Mouse (Mus musculus): ENCODE results near the gene Cbarp. TPM values are rescaled to one million over a fixed set of nuclear protein-coding genes. Genes with fewer than 3 reads are reported as not detected.

Gene Cbarp
- polyA plus RNA-seq, 1 experiment from 2014 or later: 45.3 TPM

GRCm38 (mm10) chr10:80147146-80147718, 6.6 kb upstream of the Cbarp start:
- peak overlapping the region; percentile 98; the same call in 1 of the 2 replicates for H3K9ac ChIP-seq (replicated peaks)
- ATAC-seq: no peak
- H3K27me3 ChIP-seq: no peaks in the 10 kb centered on the region
- H3K9me3 ChIP-seq: no peaks in the 10 kb centered on the region
- H3K4me2 ChIP-seq (replicated peaks): peak overlapping the region; percentile 79
- peaks cover 57% of the 10 kb centered on the region for H3K4me1 ChIP-seq (replicated peaks)
- H3K27ac ChIP-seq: peak overlapping the region; percentile 100
- whole genome bisulfite sequencing: 72% methylated on average over 5 of the region's 5 CpGs
- peaks cover 44% of the 10 kb centered on the region for H3K36me3 ChIP-seq
- H3K4me3 ChIP-seq (replicated peaks): peak overlapping the region; percentile 98

GRCm38 (mm10) chr10:80146568-80147011, 6.0 kb upstream of the Cbarp start:
- Histone ChIP-seq H3K4me2 (replicated peaks) (peak overlapping the region; percentile 7; the same call in 1 of the 2 replicates), H3K4me3 (replicated peaks) (no peak overlapping the region), H3K9me3 (no peaks in the 10 kb centered on the region), H3K36me3 (peaks cover 37% of the 10 kb centered on the region), H3K27me3 (no peaks in the 10 kb centered on the region), H3K9ac (replicated peaks) (peak overlapping the region; percentile 24; the same call in 1 of the 2 replicates), H3K4me1 (replicated peaks) (peaks cover 55% of the 10 kb centered on the region), H3K27ac (peak overlapping the region; percentile 100; the same call in 1 of the 2 replicates)
- no peak for ATAC-seq
- WGBS: 74% methylated on average over 4 of the region's 4 CpGs

DNA sequence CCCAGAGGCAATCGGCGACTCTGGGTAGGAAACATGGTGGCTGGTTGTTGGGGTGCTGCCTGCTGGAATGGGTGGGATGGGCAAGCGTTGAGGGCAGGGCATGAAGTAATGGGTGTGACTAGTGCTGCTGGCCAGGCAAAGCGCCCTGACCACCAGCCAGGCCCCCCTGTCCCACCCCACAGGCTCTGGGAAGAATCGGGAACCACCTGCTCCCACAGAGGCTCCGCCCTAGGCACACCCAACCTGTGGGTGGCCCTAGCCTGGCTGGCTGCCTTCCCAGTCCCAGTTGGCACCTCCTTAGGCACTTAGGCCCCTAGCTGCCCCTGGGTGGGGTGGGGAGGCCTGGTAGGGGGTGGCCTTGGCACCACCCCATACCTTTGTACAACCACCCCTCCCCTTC, 5.3 kb upstream of the Cbarp start:
- 94% methylated on average over 6 of the region's 6 CpGs for WGBS
- Histone ChIP-seq H3K4me2 (replicated peaks) (0 out of 2 replicates have a peak overlapping the region, but pooled peaks have one; percentile 7), H3K27ac (peak overlapping the region; percentile 4; the same call in 1 of the 2 replicates), H3K4me1 (replicated peaks) (peaks cover 60% of the 10 kb centered on the region), H3K4me3 (replicated peaks) (no peak overlapping the region), H3K36me3 (peaks cover 31% of the 10 kb centered on the region), H3K9me3 (no peaks in the 10 kb centered on the region), H3K27me3 (no peaks in the 10 kb centered on the region), H3K9ac (replicated peaks) (peak overlapping the region; percentile 24; the same call in 1 of the 2 replicates)
- ATAC-seq: no peak

- peaks cover 65% of the 10 kb centered on the region for H3K4me1 ChIP-seq (replicated peaks)
- H3K27me3 ChIP-seq: no peaks in the 10 kb centered on the region
- 72% methylated on average over 20 of the region's 20 CpGs for WGBS
- H3K4me3 ChIP-seq (replicated peaks): no peak overlapping the region
- peak overlapping the region; percentile 24; the same call in 1 of the 2 replicates for H3K9ac ChIP-seq (replicated peaks)
- peaks cover 31% of the 10 kb centered on the region for H3K36me3 ChIP-seq
- ATAC-seq: no peak
- no peaks in the 10 kb centered on the region for H3K9me3 ChIP-seq
- no peak overlapping the region for H3K4me2 ChIP-seq (replicated peaks)
- H3K27ac ChIP-seq: 0 out of 2 replicates have a peak overlapping the region, but pooled peaks have one; percentile 4
These were observed 4.5 kb upstream of the Cbarp start for GRCm38 (mm10) chr10:80144864-80145838.

DNA sequence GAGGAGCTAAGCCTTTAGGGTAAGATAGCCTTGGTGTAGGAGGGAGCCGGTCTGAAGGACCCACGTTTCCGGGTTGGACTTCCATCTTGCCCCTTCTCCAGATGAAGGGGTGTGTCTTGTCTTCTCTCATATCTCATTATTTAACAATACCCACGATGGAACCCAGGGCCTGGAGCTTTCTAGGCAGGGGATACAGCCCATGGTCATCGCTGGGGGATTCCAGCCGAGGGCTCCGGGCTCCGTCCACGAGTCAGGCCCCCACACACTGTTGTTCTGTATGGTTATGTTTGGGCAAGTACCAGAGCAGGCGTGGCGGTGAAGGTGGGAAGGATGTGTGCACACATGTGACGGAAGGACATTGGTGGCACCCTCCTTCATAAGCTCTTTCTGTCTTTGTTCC, 3.5 kb upstream of the Cbarp start:
- H3K9ac ChIP-seq (replicated peaks): peak overlapping the region; percentile 1; the same call in 1 of the 2 replicates
- H3K27me3 ChIP-seq: no peaks in the 10 kb centered on the region
- H3K9me3 ChIP-seq: no peaks in the 10 kb centered on the region
- peaks cover 31% of the 10 kb centered on the region for H3K36me3 ChIP-seq
- H3K4me2 ChIP-seq (replicated peaks): no peak overlapping the region; the same call in 1 of the 2 replicates
- WGBS: 97% methylated on average over 12 of the region's 12 CpGs
- peaks cover 71% of the 10 kb centered on the region for H3K4me1 ChIP-seq (replicated peaks)
- no peak overlapping the region for H3K4me3 ChIP-seq (replicated peaks)
- ATAC-seq: no peak
- H3K27ac ChIP-seq: no peak overlapping the region

GRCm38 (mm10) chr10:80143664-80144063, 3.0 kb upstream of the Cbarp start:
- Histone ChIP-seq H3K36me3 (peaks cover 31% of the 10 kb centered on the region), H3K27ac (no peak overlapping the region), H3K4me2 (replicated peaks) (0 out of 2 replicates have a peak overlapping the region, but pooled peaks have one; percentile 6), H3K9me3 (no peaks in the 10 kb centered on the region), H3K4me1 (replicated peaks) (peaks cover 72% of the 10 kb centered on the region), H3K4me3 (replicated peaks) (peak overlapping the region; percentile 63; the same call in 1 of the 2 replicates), H3K9ac (replicated peaks) (no peak overlapping the region), H3K27me3 (no peaks in the 10 kb centered on the region)
- ATAC-seq: no peak
- WGBS: 93% methylated on average over 7 of the region's 7 CpGs

DNA sequence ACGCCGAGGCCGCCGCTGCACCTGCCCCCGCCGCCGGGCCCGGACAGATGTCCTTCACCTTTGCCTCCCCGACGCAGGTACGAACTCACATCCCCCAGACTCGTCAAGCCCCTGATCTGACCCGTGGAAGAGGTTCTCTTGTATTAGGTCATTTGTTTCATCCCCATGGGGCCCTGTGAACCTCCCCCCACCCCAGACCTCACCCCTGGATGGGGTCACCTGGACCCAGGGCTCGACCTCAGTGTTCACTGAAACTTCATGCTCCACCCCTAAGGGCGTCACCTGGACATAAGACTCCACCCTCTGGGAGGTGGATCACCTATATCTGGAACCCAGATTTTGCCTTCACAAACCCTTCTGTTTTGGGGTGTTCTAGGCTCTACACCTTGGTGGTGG, 1.9 kb upstream of the Cbarp start:
- Histone ChIP-seq H3K27me3 (no peaks in the 10 kb centered on the region), H3K9ac (replicated peaks) (peak overlapping the region; percentile 85), H3K4me3 (replicated peaks) (peak overlapping the region; percentile 63), H3K36me3 (peaks cover 31% of the 10 kb centered on the region), H3K4me2 (replicated peaks) (peak overlapping the region; percentile 78), H3K4me1 (replicated peaks) (peaks cover 78% of the 10 kb centered on the region), H3K27ac (peak overlapping the region; percentile 78), H3K9me3 (no peaks in the 10 kb centered on the region)
- 1% methylated on average over 15 of the region's 15 CpGs for WGBS
- no peak for ATAC-seq

GRCm38 (mm10) chr10:80141786-80142529, 1.3 kb upstream of the Cbarp start:
- H3K4me2 ChIP-seq (replicated peaks): peak overlapping the region; percentile 78
- peak overlapping the region; percentile 85 for H3K9ac ChIP-seq (replicated peaks)
- H3K9me3 ChIP-seq: no peaks in the 10 kb centered on the region
- peak overlapping the region; percentile 63 for H3K4me3 ChIP-seq (replicated peaks)
- peaks cover 1% of the 10 kb centered on the region for H3K27me3 ChIP-seq
- H3K36me3 ChIP-seq: peaks cover 31% of the 10 kb centered on the region
- peak overlapping the region; percentile 86 for H3K27ac ChIP-seq
- H3K4me1 ChIP-seq (replicated peaks): peaks cover 78% of the 10 kb centered on the region
- peak; percentile 83 for ATAC-seq
- 1% methylated on average over 43 of the region's 43 CpGs for WGBS

DNA sequence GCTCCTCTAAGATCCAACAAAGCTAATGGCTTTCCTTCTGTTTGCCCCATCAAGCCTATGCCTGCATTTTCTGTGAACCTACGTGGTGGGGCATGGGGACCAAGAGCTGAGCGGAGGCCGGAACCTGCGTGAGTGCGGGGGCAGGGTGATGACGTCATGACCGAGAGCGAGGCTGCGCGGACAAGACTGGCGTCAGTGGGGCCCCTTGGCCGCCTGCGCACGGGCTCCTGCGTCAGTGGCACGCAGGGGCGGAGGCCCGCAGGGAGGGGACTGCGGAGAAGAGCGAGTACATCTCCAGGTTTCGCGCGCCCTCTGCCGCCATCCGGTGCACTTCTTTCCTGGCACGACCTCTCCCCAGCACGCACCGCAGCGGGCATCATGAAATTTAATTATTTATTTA, 608 bp upstream of the Cbarp start:
- Histone ChIP-seq H3K4me3 (replicated peaks) (peak overlapping the region; percentile 63), H3K27me3 (peaks cover 8% of the 10 kb centered on the region), H3K9me3 (no peaks in the 10 kb centered on the region), H3K4me2 (replicated peaks) (peak overlapping the region; percentile 78), H3K36me3 (peaks cover 31% of the 10 kb centered on the region), H3K9ac (replicated peaks) (peak overlapping the region; percentile 59; the same call in 1 of the 2 replicates), H3K4me1 (replicated peaks) (peaks cover 82% of the 10 kb centered on the region), H3K27ac (peak overlapping the region; percentile 86)
- WGBS: 0% methylated on average over 28 of the region's 29 CpGs
- ATAC-seq: peak; percentile 40

GRCm38 (mm10) chr10:80139975-80140665, 515 bp downstream of the Cbarp start:
- Histone ChIP-seq H3K27ac (peak overlapping the region; percentile 95; the same call in 1 of the 2 replicates), H3K9ac (replicated peaks) (no peak overlapping the region), H3K4me2 (replicated peaks) (peak overlapping the region; percentile 90; the same call in 1 of the 2 replicates), H3K4me1 (replicated peaks) (peaks cover 74% of the 10 kb centered on the region), H3K36me3 (peaks cover 32% of the 10 kb centered on the region), H3K4me3 (replicated peaks) (peak overlapping the region; percentile 83; the same call in 1 of the 2 replicates), H3K9me3 (no peaks in the 10 kb centered on the region), H3K27me3 (peaks cover 20% of the 10 kb centered on the region)
- WGBS: 75% methylated on average over 11 of the region's 11 CpGs
- ATAC-seq: no peak

DNA sequence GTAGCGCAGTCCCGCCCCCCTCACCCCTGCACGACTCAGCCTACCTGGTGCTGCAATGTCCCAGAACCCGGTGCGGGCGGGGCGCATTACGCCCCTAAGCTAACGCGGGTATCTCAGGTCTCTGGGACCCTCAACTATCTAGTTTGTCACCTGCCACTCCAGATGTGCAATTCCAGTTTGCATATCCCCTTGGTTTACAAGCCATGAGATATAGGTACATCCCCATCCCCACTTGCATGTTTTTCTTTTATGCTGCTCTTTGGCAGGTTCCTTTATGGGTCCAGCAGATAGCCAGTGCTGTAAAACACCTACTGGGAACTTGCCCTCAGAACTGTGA, 1.2 kb downstream of the Cbarp start:
- Histone ChIP-seq H3K9ac (replicated peaks) (peak overlapping the region; percentile 98), H3K4me1 (replicated peaks) (peaks cover 69% of the 10 kb centered on the region), H3K9me3 (no peaks in the 10 kb centered on the region), H3K36me3 (peaks cover 32% of the 10 kb centered on the region), H3K4me3 (replicated peaks) (peak overlapping the region; percentile 83), H3K4me2 (replicated peaks) (peak overlapping the region; percentile 90), H3K27ac (peak overlapping the region; percentile 95), H3K27me3 (peaks cover 21% of the 10 kb centered on the region)
- 0% methylated on average over 10 of the region's 10 CpGs for WGBS
- ATAC-seq: peak; percentile 0; the same call in 1 of the 2 replicates

Data from midbrain, embryonic 13.5 days (tissue).